Mouse (Mus musculus) hindbrain, embryonic 15.5 days (tissue): ENCODE results near the gene Lrr1. TPM values are rescaled to one million over a fixed set of nuclear protein-coding genes. Genes with fewer than 3 reads are reported as not detected.
A peak's percentile ranks its signal among the peaks of the same experiment; 100 is the strongest.

Experiments
- ATAC-seq: fragments of 200-750 bp; cut with Nextera tagmentation; 2 replicates; pipeline ENCODE4 v1.8.0; 2017; ENCODE audit warnings: low read depth, moderate number of reproducible peaks, moderate TSS enrichment; ENCODE audit not compliant: low FRiP score
- H3K27ac ChIP-seq: fragments of 300-500 bp; sonication (generic); replicated peaks from 2 replicates; pipeline ENCODE4 v1.5.1; 2015; ENCODE audit warnings: mild to moderate bottlenecking, inconsistent platforms
- H3K27me3 ChIP-seq: fragments of 300-500 bp; sonication (generic); 2 replicates; pipeline ENCODE4 v1.6.1; 2015; ENCODE audit warnings: control low read depth, inconsistent platforms
- H3K36me3 ChIP-seq: fragments of 300-500 bp; sonication (generic); 2 replicates; pipeline ENCODE4 v1.6.1; 2015; ENCODE audit warnings: control low read depth, inconsistent platforms
- H3K4me1 ChIP-seq: fragments of 300-500 bp; sonication (generic); replicated peaks from 2 replicates; pipeline ENCODE4 v1.6.1; 2015; ENCODE audit warnings: control low read depth, inconsistent platforms
- H3K4me2 ChIP-seq: fragments of 300-500 bp; sonication (generic); 2 replicates; pipeline ENCODE4 v1.6.1; 2015; ENCODE audit warnings: moderate library complexity, mild to moderate bottlenecking, inconsistent platforms
- H3K4me3 ChIP-seq: fragments of 300-500 bp; sonication (generic); 2 replicates; pipeline ENCODE4 v1.5.1; 2015; ENCODE audit warnings: mild to moderate bottlenecking, inconsistent platforms
- H3K9ac ChIP-seq: fragments of 300-500 bp; sonication (generic); 2 replicates; pipeline ENCODE4 v1.6.1; 2015; ENCODE audit warnings: inconsistent platforms
- H3K9me3 ChIP-seq: fragments of 300-500 bp; sonication (generic); 2 replicates; pipeline ENCODE4 v1.6.1; 2016; ENCODE audit warnings: control low read depth, inconsistent platforms
- WGBS: fragments of 180-500 bp; shearing (Covaris S2); methylation state at CpG from one replicate; pipeline ENCODE4 v1.1.7; 2015; 5-methylcytosine and 5-hydroxymethylcytosine counted together
- polyA plus RNA-seq: library from polyadenylated mRNA; unstranded; fragments of >200 nt; fragmentation: Nextera tagmentation; extraction: Ambion mirVana; gene quantifications from 2 replicates; pipeline ENCODE4 v1.2.1, GENCODE M21; 2015

Gene Lrr1
- polyA plus RNA-seq, 1 experiment from 2014 or later, result 5.1 TPM

DNA sequence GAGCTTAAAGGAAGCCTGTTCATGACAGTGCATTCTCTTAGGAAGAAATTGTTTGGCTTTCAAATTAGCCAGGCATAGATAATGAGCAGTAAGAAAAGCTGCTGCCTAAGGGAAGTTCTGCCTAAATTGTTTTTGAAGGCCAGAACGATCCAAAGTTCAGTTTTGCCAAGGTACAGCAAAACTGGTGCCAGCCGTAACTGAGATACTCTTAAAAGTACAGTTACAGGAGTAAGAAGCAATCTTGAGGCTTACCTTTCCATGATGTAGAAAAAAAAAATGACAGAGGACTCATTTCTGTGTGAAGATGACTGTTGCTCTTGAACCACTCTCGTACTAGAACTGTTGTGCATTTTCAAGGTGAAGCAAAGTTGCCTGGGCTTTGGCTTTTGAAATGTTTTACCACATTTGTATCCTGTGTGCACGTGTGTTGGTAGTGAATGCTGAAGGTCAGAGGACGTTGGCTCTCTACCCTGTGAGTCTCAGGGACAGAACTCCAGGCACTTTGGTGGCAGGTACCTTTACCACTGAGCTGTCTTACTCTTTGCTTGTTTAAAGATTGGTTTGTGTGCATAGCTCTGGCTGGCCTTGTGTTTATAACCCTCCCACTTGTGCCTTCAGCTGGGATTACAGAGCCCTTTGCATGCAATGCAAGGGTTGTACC lies 18.3 kb downstream of the Lrr1 start:
- H3K4me2 ChIP-seq, result no peak overlapping the region
- WGBS, result 76% methylated on average over 5 of the region's 5 CpGs
- H3K36me3 ChIP-seq, result peaks cover 15% of the 10 kb centered on the region
- H3K9ac ChIP-seq, result no peak overlapping the region
- H3K4me3 ChIP-seq, result no peak overlapping the region
- no peaks in the 10 kb centered on the region for H3K9me3 ChIP-seq
- no peaks in the 10 kb centered on the region for H3K27me3 ChIP-seq
- ATAC-seq, result no peak
- no peak overlapping the region for H3K27ac ChIP-seq
- H3K4me1 ChIP-seq, result peaks cover 29% of the 10 kb centered on the region

DNA sequence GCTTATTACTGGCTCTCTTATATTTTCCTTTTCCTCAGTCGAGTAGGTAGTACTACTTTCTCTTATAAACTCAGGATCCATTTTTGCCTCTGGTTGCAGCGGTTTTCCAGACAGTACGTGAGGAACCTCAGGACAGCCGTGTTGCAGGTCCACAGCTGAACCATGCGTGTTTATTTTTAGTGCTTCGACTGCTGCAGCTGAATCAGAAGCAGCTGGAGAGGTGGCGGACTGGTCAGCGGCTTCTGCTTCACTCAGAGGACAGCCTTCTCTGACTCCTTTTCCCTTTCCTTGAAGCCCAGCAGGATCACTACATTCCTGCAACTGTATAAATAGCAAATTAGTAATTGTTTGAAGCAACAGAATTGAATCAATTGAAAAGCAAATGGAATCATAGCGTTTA lies 21.5 kb downstream of the Lrr1 start:
- no peak overlapping the region for H3K4me3 ChIP-seq
- no peak for ATAC-seq
- no peak overlapping the region for H3K27ac ChIP-seq
- 93% methylated on average over 9 of the region's 9 CpGs for WGBS
- no peaks in the 10 kb centered on the region for H3K9me3 ChIP-seq
- no peaks in the 10 kb centered on the region for H3K27me3 ChIP-seq
- no peak overlapping the region for H3K9ac ChIP-seq
- no peak overlapping the region for H3K4me2 ChIP-seq
- peaks cover 11% of the 10 kb centered on the region; the same call in 1 of the 2 replicates for H3K36me3 ChIP-seq
- H3K4me1 ChIP-seq, result peaks cover 21% of the 10 kb centered on the region

DNA sequence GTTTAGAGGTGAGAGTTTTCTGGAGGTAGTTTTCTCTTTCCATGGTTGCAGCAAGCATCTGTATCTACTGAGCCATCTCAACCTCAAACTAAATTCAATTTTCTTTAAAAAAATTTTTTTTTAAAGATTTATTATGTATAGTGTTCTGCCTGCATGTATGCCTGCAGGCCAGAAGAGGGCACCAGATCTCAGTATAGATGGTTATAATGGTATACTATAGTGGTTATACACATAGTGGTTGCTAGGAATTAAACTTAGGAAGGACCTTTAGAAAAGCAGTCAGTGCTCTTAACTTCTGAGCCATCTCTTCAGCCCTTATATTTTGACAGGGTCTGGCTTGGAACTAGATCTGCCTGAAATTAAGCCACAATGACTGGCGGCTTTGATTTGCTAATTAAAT lies 21.9 kb downstream of the Lrr1 start:
- Histone ChIP-seq H3K27ac (no peak overlapping the region), H3K4me2 (no peak overlapping the region), H3K36me3 (peaks cover 11% of the 10 kb centered on the region; the same call in 1 of the 2 replicates), H3K4me1 (peaks cover 19% of the 10 kb centered on the region), H3K4me3 (no peak overlapping the region), H3K9me3 (no peaks in the 10 kb centered on the region), H3K9ac (no peak overlapping the region), H3K27me3 (no peaks in the 10 kb centered on the region)
- no peak for ATAC-seq
- WGBS, result 100% methylated on average over 1 of the region's 1 CpGs

DNA sequence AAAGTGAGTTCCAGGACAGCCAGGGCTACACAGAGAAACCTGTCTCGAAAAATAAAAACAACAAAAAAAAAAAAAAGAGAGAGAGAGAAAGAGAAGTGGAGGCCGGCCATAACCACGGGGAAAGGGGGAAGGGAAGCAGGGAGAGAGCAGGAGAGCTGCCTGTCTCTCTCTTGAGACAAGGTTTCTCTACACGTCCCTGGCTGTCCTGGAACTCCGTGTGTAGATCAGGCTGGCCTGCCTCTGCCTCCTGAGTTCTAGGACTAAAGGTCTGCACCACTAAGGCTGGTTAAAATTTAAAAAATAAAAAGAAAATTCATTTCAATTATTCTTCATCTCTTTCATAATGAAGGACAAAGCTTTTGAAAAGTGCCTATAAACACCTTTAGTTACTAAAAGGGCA lies 22.8 kb downstream of the Lrr1 start:
- Histone ChIP-seq H3K4me3 (no peak overlapping the region), H3K9ac (no peak overlapping the region), H3K4me2 (no peak overlapping the region), H3K36me3 (peaks cover 11% of the 10 kb centered on the region; the same call in 1 of the 2 replicates), H3K27ac (no peak overlapping the region), H3K9me3 (no peaks in the 10 kb centered on the region), H3K27me3 (no peaks in the 10 kb centered on the region), H3K4me1 (peaks cover 24% of the 10 kb centered on the region)
- 96% methylated on average over 5 of the region's 5 CpGs for WGBS
- no peak for ATAC-seq

DNA sequence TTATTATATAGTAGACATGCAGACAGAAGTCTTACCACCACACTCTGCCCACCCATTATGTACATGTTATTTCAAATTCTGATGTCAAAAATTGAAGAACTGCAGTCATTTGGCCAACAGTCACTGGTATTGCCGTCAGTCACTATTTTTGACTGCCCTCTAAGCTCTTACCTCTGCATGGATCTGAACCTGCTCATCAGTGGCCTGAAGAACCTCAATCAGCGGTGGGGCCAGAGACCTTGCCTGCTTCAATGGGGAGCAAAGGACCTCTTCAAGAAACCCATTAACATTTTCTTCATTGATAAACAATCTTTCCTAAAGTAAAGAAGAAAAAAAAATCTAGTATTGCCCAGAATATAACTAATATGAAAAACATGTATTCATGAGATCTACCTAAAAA lies 24.0 kb downstream of the Lrr1 start:
- Histone ChIP-seq H3K9me3 (no peaks in the 10 kb centered on the region), H3K36me3 (peaks cover 11% of the 10 kb centered on the region; the same call in 1 of the 2 replicates), H3K4me2 (no peak overlapping the region), H3K27me3 (no peaks in the 10 kb centered on the region), H3K9ac (no peak overlapping the region), H3K27ac (no peak overlapping the region), H3K4me1 (peaks cover 16% of the 10 kb centered on the region), H3K4me3 (no peak overlapping the region)
- 89% methylated on average over 2 of the region's 2 CpGs for WGBS
- no peak for ATAC-seq

DNA sequence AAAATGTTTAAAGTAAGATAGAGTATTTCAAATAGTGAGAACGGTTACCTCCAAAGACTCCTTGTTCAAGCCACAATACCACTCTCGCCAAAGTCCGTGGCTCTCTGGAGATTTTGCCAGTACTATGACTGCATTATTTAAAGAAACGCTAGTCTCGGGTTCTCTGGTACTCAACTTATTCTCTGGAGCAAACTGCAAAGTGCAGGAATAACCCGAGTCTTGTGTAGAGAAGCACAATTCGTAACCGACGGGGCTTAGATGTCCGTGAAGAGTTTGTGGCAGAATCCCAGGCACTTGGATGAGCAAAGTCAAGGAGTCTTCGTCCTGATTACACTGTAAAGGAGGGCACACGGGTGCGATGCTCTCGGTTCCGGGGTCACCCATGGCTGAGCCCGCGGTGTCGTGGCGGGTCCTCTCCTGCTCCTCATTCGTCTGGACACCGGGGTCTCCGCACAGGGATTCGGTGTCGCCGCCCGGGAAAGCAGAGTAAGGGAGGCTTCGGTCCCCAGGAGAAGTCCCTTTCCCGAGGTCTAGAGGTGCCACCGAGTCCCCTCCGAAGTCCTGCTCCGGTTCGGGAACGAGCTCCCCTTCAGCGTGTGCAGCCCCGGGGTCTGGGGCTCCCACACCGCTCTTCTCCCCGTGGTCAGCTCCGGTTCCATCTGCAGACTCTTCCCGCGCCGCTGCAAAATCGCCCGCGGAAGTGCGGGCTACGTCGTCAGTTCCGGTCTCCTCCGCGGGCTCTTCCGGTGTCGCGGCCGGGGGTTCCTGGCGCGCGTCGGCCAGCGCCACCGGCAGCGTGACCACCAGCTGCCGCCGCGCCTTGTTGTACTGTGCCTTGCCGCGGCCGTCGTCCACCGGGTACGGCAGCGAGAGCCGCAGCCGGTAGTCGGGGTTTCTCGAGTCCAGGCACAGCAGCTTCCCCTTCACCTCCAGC lies 28.1 kb downstream of the Lrr1 start, which contains the start of gene Gm49383:
TSS of gene Gm49383 (minus strand) at position 661 of the 934 bp plus-strand sequence.
- Histone ChIP-seq H3K27ac (peak within 1 kb of the TSS; percentile 95), H3K36me3 (peaks cover 11% of the 10 kb centered on the region; the same call in 1 of the 2 replicates), H3K4me1 (peaks cover 35% of the 10 kb centered on the region), H3K27me3 (no peaks in the 10 kb centered on the region), H3K9me3 (no peaks in the 10 kb centered on the region), H3K9ac (peak within 1 kb of the TSS; percentile 74), H3K4me3 (peak within 1 kb of the TSS; percentile 73), H3K4me2 (peak within 1 kb of the TSS; percentile 84)
- under 1% methylated on average over 75 of the region's 75 CpGs for WGBS
- peak; percentile 85 for ATAC-seq

DNA sequence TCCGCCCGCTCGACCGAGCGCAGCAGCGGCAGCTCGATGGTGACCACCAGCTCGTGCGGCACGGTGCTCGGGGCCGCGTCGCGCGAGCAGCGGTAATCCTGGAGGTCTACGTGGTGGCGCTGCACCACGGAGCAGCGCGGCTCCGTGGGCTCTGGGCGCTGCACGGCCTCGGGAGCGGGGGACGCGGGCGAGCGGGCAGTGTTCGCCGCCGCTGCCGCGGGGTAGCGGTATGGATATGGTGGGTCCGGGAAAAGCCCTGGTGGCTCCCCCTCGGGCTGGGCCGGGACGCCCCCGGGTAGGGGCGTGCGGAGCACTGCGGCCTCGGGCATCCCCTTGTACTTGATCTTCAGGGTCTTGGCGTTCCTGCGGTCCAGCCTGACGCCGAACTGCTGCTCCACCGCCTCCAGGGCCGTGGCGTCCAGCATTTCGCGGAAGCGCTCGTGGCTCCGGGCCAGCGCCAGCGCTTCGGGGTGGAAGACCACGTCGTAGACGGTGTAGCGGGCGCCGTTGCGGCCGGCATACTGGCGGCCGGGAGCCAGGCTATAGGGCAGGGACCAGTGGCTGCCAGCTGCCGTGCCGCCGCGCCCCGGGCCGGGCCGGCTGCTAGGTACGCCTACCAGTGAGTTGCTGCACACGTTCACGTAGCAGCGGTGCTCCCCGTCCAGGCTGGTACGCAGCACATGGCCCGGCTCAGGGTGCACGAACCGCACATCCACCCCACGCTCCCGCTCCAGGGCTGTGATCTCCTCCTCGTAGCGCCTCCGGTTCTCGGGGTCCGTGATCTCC lies 29.0 kb downstream of the Lrr1 start:
- Histone ChIP-seq H3K4me2 (peak overlapping the region; percentile 84), H3K4me3 (peak overlapping the region; percentile 73), H3K27me3 (no peaks in the 10 kb centered on the region), H3K4me1 (peaks cover 35% of the 10 kb centered on the region), H3K27ac (peak overlapping the region; percentile 95), H3K9ac (peak overlapping the region; percentile 74), H3K9me3 (no peaks in the 10 kb centered on the region), H3K36me3 (peaks cover 11% of the 10 kb centered on the region; the same call in 1 of the 2 replicates)
- under 1% methylated on average over 91 of the region's 94 CpGs for WGBS
- ATAC-seq, result peak; percentile 79

DNA sequence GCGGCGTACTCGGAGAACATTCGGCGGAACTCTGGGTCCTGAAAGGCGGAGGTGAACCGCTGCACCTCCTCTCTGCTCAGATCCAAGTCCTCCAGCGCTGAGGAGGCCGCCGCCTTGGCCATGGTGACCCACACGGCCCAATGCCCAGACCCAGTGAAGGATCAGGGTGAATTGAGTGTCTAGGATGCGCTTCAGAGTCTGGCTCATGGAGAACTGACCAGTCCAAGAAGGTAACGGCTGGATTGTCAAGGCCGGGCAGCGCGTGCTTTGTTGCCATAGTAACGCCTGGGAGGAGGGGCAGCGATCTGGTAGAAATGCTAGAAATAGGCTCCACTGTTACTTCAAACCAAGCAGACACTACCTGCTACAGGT lies 29.5 kb downstream of the Lrr1 start, which contains the start of gene Dnaaf2:
TSS of gene Dnaaf2 (minus strand) at position 266 of the 372 bp plus-strand sequence.
- no peaks in the 10 kb centered on the region for H3K9me3 ChIP-seq
- 1% methylated on average over 18 of the region's 18 CpGs for whole genome bisulfite sequencing
- H3K9ac ChIP-seq, result peak within 1 kb of the TSS; percentile 74
- ATAC-seq, result peak; percentile 59
- H3K36me3 ChIP-seq, result peaks cover 11% of the 10 kb centered on the region; the same call in 1 of the 2 replicates
- H3K4me2 ChIP-seq, result peak within 1 kb of the TSS; percentile 84
- H3K27me3 ChIP-seq, result no peaks in the 10 kb centered on the region
- peaks cover 35% of the 10 kb centered on the region for H3K4me1 ChIP-seq
- H3K27ac ChIP-seq, result peak within 1 kb of the TSS; percentile 95
- H3K4me3 ChIP-seq, result peak within 1 kb of the TSS; percentile 73

DNA sequence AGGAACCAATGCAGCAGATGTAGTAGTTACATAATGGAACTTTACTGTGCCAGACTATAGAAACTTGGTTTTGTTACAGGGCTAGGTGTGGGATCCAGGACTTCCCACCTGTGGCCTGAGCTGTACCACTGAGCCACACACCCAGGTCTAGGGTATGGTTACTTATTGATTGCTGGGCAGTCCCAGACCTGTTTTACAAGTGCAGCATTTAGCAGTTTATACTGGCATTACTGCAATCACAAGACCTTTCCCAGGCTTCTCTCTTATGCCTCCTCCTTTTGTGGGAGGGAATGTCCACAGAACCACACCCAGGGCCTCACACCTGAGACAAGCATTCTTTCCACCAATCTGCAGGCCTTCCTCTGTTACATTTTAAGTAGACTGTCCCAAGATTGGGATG lies 30.4 kb downstream of the Lrr1 start:
- H3K4me3 ChIP-seq, result peak overlapping the region; percentile 73; the same call in 1 of the 2 replicates
- no peak for ATAC-seq

DNA sequence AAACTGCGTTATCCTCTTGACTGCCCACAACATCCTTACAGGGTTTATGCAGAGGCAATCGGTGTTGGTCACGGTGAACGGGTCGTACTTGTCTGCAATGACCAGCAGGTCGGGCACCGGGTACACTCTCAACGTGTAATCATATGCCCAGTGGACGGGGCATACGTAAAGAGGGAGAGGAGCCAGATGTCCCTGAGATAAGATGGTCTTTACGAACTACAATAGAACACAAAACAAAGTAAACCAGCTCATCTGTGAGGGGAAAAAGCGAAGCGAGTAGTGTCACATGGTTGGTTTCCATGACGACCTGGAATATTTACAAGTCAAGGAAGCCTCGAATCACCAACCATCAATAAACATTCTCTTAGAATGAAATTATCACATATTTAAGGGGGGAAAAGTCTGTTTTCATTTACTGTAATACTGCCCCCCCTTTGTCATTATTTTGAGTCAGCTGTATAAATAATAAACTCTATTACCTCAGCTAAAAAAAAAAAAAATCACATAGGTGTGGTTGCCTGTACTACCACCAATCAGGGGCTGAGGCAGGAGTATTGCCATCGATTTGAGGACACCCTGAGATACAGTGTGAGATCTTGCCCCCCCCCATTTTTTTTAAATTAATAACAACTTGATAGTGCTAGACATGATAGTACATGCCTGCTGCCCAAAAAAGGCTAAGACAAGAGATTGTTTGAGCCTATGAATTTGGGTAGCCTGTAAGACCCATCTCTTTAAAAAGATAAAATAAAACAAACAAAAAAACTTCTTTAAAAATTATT lies 35.6 kb downstream of the Lrr1 start, which contains the start of gene Gm49384:
TSS of gene Gm49384 (minus strand) at position 216 of the 782 bp plus-strand sequence.
- H3K36me3 ChIP-seq, result peaks cover 11% of the 10 kb centered on the region; the same call in 1 of the 2 replicates
- no peak within 1 kb of the TSS for H3K27ac ChIP-seq
- peaks cover 7% of the 10 kb centered on the region for H3K4me1 ChIP-seq
- no peaks in the 10 kb centered on the region for H3K27me3 ChIP-seq
- no peak within 1 kb of the TSS for H3K9ac ChIP-seq
- H3K9me3 ChIP-seq, result no peaks in the 10 kb centered on the region
- no peak within 1 kb of the TSS for H3K4me3 ChIP-seq
- peak; percentile 52; the same call in 1 of the 2 replicates for ATAC-seq
- H3K4me2 ChIP-seq, result peak within 1 kb of the TSS; percentile 25; the same call in 1 of the 2 replicates
- 61% methylated on average over 16 of the region's 16 CpGs for WGBS

More for the DNA sequence above, 30.4 kb downstream of the Lrr1 start:
- Histone ChIP-seq H3K4me2 (peak overlapping the region; percentile 84), H3K36me3 (peaks cover 11% of the 10 kb centered on the region; the same call in 1 of the 2 replicates), H3K4me1 (peaks cover 35% of the 10 kb centered on the region), H3K9ac (peak overlapping the region; percentile 74; the same call in 1 of the 2 replicates), H3K27ac (no peak overlapping the region), H3K9me3 (no peaks in the 10 kb centered on the region), H3K27me3 (no peaks in the 10 kb centered on the region)

DNA sequence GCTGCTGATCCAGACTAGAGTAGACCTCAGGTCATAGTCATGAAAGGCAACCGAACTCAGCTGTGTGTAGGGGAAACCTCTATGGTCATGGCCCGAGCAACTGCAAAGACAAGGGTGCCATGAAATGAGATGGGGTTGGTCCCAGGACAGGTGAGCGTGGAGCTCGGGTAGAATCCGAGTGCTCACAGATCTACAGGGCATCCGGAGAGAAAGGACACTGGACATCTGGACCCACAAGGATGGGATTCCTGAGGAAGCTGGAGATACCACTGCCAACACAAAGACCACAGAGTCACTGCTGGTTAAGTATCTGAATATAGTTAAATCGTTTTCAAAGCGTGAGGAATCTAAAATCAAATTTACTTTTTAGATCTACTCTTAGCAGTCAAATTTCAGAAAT lies 38.8 kb downstream of the Lrr1 start:
- Histone ChIP-seq H3K9me3 (no peaks in the 10 kb centered on the region), H3K36me3 (no peaks in the 10 kb centered on the region), H3K9ac (no peak overlapping the region), H3K27me3 (no peaks in the 10 kb centered on the region), H3K4me3 (no peak overlapping the region), H3K4me2 (no peak overlapping the region), H3K4me1 (no peaks in the 10 kb centered on the region), H3K27ac (no peak overlapping the region)
- ATAC-seq, result no peak
- WGBS, result 95% methylated on average over 8 of the region's 8 CpGs
